Mouse (Mus musculus): ENCODE data around the gene Copg1.

Gene Copg1

GRCm38 (mm10) chr6:87887594-87888233 is at the start of gene Copg1:
TSS of gene Copg1 (plus strand) at chr6:87887814.
- peak; percentile 99 to 100 for DNase-seq (ENCODE audit: low spot score in 2 of 2)

- DNase-seq (ENCODE audit: low spot score in 2 of 2): peak; percentile 97 to 98
Measured at GRCm38 (mm10) chr6:87838551-87839197, 48.9 kb upstream of the Copg1 start, which contains the start of gene Isy1. TSS of gene Isy1 (minus strand) at chr6:87838798.

GRCm38 (mm10) chr6:87839797-87840341 is 47.7 kb upstream of the Copg1 start:
- DNase-seq (ENCODE audit: low spot score in 2 of 2): no peak

- no peak for DNase-seq (ENCODE audit: low spot score in 2 of 2)
Measured at GRCm38 (mm10) chr6:87841635-87842034, 46.0 kb upstream of the Copg1 start.

GRCm38 (mm10) chr6:87842254-87842653 is 45.4 kb upstream of the Copg1 start:
- no peak for DNase-seq (ENCODE audit: low spot score in 2 of 2)

GRCm38 (mm10) chr6:87845031-87845695 is 42.5 kb upstream of the Copg1 start:
- DNase-seq (ENCODE audit: low spot score in 2 of 2): no peak

- no peak for DNase-seq (ENCODE audit: low spot score in 2 of 2)
Measured at GRCm38 (mm10) chr6:87846813-87847212, 40.8 kb upstream of the Copg1 start.

- DNase-seq (ENCODE audit: low spot score in 2 of 2): no peak
Measured at GRCm38 (mm10) chr6:87849780-87850154, 37.8 kb upstream of the Copg1 start.

- peak; percentile 56 to 58 for DNase-seq (ENCODE audit: low spot score in 2 of 2)
Measured at GRCm38 (mm10) chr6:87850155-87850899, 37.3 kb upstream of the Copg1 start.

GRCm38 (mm10) chr6:87850900-87851614 is 36.6 kb upstream of the Copg1 start, which contains the start of gene Cnbp:
TSS of gene Cnbp (minus strand) at chr6:87851106.
- DNase-seq (ENCODE audit: low spot score in 2 of 2): peak; percentile 98 to 99

- DNase-seq (ENCODE audit: low spot score in 2 of 2): no peak
Measured at GRCm38 (mm10) chr6:87851871-87852270, 35.7 kb upstream of the Copg1 start.

- no peak for DNase-seq (ENCODE audit: low spot score in 2 of 2)
Measured at GRCm38 (mm10) chr6:87853446-87853845, 34.2 kb upstream of the Copg1 start.

GRCm38 (mm10) chr6:87857071-87857470 is 30.5 kb upstream of the Copg1 start:
- DNase-seq (ENCODE audit: low spot score in 2 of 2): no peak

- no peak for DNase-seq (ENCODE audit: low spot score in 2 of 2)
Measured at GRCm38 (mm10) chr6:87866211-87866610, 21.4 kb upstream of the Copg1 start.

GRCm38 (mm10) chr6:87867256-87867655 is 20.4 kb upstream of the Copg1 start:
- no peak for DNase-seq (ENCODE audit: low spot score in 2 of 2)

- DNase-seq (ENCODE audit: low spot score in 2 of 2): no peak
Measured at GRCm38 (mm10) chr6:87868871-87869506, 18.6 kb upstream of the Copg1 start.

GRCm38 (mm10) chr6:87870440-87870839 is 17.2 kb upstream of the Copg1 start:
- no peak for DNase-seq (ENCODE audit: low spot score in 2 of 2)

- DNase-seq (ENCODE audit: low spot score in 2 of 2): no peak
Measured at GRCm38 (mm10) chr6:87871240-87871639, 16.4 kb upstream of the Copg1 start.

- DNase-seq (ENCODE audit: low spot score in 2 of 2): no peak
Measured at GRCm38 (mm10) chr6:87873104-87873503, 14.5 kb upstream of the Copg1 start.

GRCm38 (mm10) chr6:87873963-87874362 is 13.7 kb upstream of the Copg1 start:
- DNase-seq (ENCODE audit: low spot score in 2 of 2): no peak

GRCm38 (mm10) chr6:87875083-87875482 is 12.5 kb upstream of the Copg1 start:
- DNase-seq (ENCODE audit: low spot score in 2 of 2): no peak

All from right cerebral cortex, postnatal 10 days (tissue).